Mouse (Mus musculus) spleen, adult 2 months (tissue): ENCODE measurements around the gene Traf4.

Source experiments
- CTCF ChIP-seq: fragments of 200-500 bp; IDR thresholded peaks from 2 replicates; pipeline ENCODE4 v1.5.1; 2011; ENCODE audit warnings: mild to moderate bottlenecking, inconsistent platforms; ENCODE audit not compliant: insufficient read depth, insufficient read length, insufficient replicate concordance; ENCODE audit errors: extremely low read depth
- POLR2A ChIP-seq: fragments of 200-500 bp; IDR thresholded peaks from 2 replicates; pipeline ENCODE4 v1.6.1; 2011; ENCODE audit warnings: low read depth, low read length, inconsistent platforms

DNA sequence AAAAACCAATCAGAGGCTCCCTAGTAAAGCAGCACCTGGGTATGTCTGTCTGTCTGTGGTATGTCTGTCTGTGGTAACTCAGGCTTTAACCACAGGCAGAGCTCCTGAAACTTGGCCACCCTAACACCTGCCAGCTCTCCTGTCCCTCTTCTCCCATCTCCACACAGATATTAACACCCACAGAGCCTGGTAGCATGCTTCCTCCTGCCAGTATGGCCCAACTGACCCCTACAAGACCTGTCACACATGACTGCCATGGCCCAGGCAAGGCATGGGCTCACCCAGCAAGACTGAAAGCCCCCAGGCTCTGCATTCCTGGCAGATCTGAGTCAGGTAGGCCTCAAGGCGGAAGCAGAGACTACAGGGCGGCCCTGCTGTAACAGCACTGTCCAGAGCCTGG is 2.3 kb downstream of the Traf4 start:
- no peak for TF ChIP-seq POLR2A
- TF ChIP-seq CTCF, result no peak
